In the genomic region with DNA sequence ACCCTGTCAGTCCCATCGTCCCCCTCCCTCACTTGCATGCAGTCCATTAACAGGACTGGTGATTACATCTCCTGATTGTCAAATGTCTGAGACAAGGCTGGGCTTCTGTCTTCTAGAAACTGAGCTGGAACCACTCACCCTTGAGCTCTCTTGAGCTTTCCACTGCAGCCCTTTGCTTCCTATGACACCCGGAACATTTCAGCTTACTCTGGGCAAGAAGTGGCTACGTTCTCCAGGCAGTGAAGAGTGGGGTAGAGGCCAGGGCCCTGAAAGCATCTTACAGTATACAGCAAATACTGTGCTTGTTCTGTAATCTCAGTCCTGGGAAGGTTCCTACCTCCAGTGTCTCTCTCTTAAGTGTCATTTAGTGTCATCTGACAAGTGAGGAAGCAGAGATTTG, we compare ENCODE assay signal across 8 mouse cellular contexts. TPM values are rescaled to one million over a fixed set of nuclear protein-coding genes. Genes with fewer than 3 reads are reported as not detected.
DNase-seq lines count a peak whose midpoint lies in the region; ATAC-seq and TF ChIP-seq lines count a peak whose summit lies in the region.

No protein-coding gene starts in this region.

- no peak for TF ChIP-seq CTCF in G1E (IDR thresholded peaks at IDR 0.05; ENCODE audit: low read depth, low read length)

- H3K27me3 ChIP-seq in heart, embryonic 13.5 days (replicated peaks), result no peaks in the 10 kb centered on the region
- H3K27me3 ChIP-seq in G1E (ENCODE audit: insufficient read depth, low read length), result peaks cover 2% of the 10 kb centered on the region; the same call in 1 of the 2 replicates
- H3K27me3 ChIP-seq in megakaryocyte, embryonic 14.5 days (replicated peaks), result no peaks in the 10 kb centered on the region

- peak overlapping the region; percentile 85 for H3K27ac ChIP-seq in heart, embryonic 13.5 days (replicated peaks)

- DNase-seq in heart, adult 9 months (ENCODE audit: low spot score in 2 of 2), result no peak
- DNase-seq in G1E (ENCODE audit: low spot score), result no peak
- no peak for DNase-seq in T-cell, adult 2 months (ENCODE audit: low spot score)
- DNase-seq in gastrocnemius, postnatal 10 days, result no peak
- DNase-seq in thymus, postnatal 10 days (ENCODE audit: low spot score in 2 of 2), result no peak

- H3K4me3 ChIP-seq in heart, embryonic 13.5 days, result peak overlapping the region; percentile 84
- H3K4me3 ChIP-seq in G1E (ENCODE audit: low read depth, low read length), result peak overlapping the region; percentile 86
- H3K4me3 ChIP-seq in megakaryocyte, embryonic 14.5 days (replicated peaks), result peak overlapping the region; percentile 95

- WGBS in heart, embryonic 13.5 days, result 7% methylated on average over 3 of the region's 3 CpGs

- peak overlapping the region; percentile 93 for H3K9ac ChIP-seq in heart, embryonic 13.5 days

- no peaks in the 10 kb centered on the region for H3K9me3 ChIP-seq in heart, embryonic 13.5 days
- no peaks in the 10 kb centered on the region for H3K9me3 ChIP-seq in G1E (replicated peaks)
- H3K9me3 ChIP-seq in megakaryocyte, embryonic 14.5 days, result no peaks in the 10 kb centered on the region

- peaks cover 18% of the 10 kb centered on the region for H3K4me1 ChIP-seq in heart, embryonic 13.5 days
- H3K4me1 ChIP-seq in G1E (ENCODE audit: insufficient read depth, low read depth, low read length), result peaks cover 28% of the 10 kb centered on the region
- H3K4me1 ChIP-seq in megakaryocyte, embryonic 14.5 days, result peaks cover 26% of the 10 kb centered on the region

- 0 out of 2 replicates have a peak, but pooled peaks cover 3% of the 10 kb centered on the region for H3K36me3 ChIP-seq in heart, embryonic 13.5 days
- peaks cover 13% of the 10 kb centered on the region for H3K36me3 ChIP-seq in G1E (replicated peaks)
- H3K36me3 ChIP-seq in megakaryocyte, embryonic 14.5 days (replicated peaks; ENCODE audit: low read length), result peaks cover 3% of the 10 kb centered on the region

- peak overlapping the region; percentile 74 for H3K4me2 ChIP-seq in heart, embryonic 13.5 days

- no peak for ATAC-seq in heart, embryonic 13.5 days (ENCODE audit: extremely low read depth, insufficient number of reproducible peaks, low FRiP score, low TSS enrichment)
- ATAC-seq in G1E (ENCODE audit: extremely low read depth, insufficient number of reproducible peaks, low FRiP score, poor library complexity, severe bottlenecking), result no peak
- peak; percentile 33 to 42; a peak in 3 of 4 replicates for ATAC-seq in hematopoietic stem cell, adult 5-6 weeks (replicated peaks in 1 of 2; ENCODE audit: insufficient read depth in 1 of 2, low FRiP score in 2 of 2, low TSS enrichment in 1 of 2, low read depth in 1 of 2, poor library complexity in 2 of 2, severe bottlenecking in 2 of 2)

RNA-seq across cellular contexts. Expression of gene Gnpnat1, which starts 15.5 kb away (rescaled TPM):
- polyA plus RNA-seq in heart, embryonic 13.5 days (2015; fragmentation: Nextera tagmentation; extraction: Ambion mirVana), result 28.6 and 30.0 TPM in 2 replicates
- total RNA-seq in G1E (2014; fragmentation: Nextera tagmentation), result 35.2 and 38.5 TPM in 2 replicates
- total RNA-seq in G1E (2017), result 20.2 and 20.9 TPM in 2 replicates
- 4.8 and 6.2 TPM in 2 replicates for polyA plus RNA-seq in G1E (2012)
- 25.6 and 29.3 TPM in 2 replicates for total RNA-seq in hematopoietic stem cell, adult 5-6 weeks (2017)
- 2.9 and 8.8 TPM in 2 replicates for polyA plus RNA-seq in megakaryocyte, embryonic 14.5 days (2012; ENCODE audit: insufficient read depth, low replicate concordance)
- total RNA-seq in gastrocnemius, postnatal 10 days (2021), result 10 to 100 TPM; 11.5 to 14.8 TPM

RNA-seq across cellular contexts. Expression of gene Styx, which starts 38.3 kb away (rescaled TPM):
- 46.1 and 58.3 TPM in 2 replicates for polyA plus RNA-seq in heart, embryonic 13.5 days (2015; fragmentation: Nextera tagmentation; extraction: Ambion mirVana)
- 37.3 and 42.9 TPM in 2 replicates for total RNA-seq in G1E (2014; fragmentation: Nextera tagmentation)
- total RNA-seq in G1E (2017), result 30.7 and 33.3 TPM in 2 replicates
- polyA plus RNA-seq in G1E (2012), result 102 and 142 TPM in 2 replicates
- 21.1 and 30.4 TPM in 2 replicates for total RNA-seq in hematopoietic stem cell, adult 5-6 weeks (2017)
- 46.9 and 201 TPM in 2 replicates for polyA plus RNA-seq in megakaryocyte, embryonic 14.5 days (2012; ENCODE audit: insufficient read depth, low replicate concordance)
- 10 to 100 TPM; 60.3 to 61.5 TPM for total RNA-seq in gastrocnemius, postnatal 10 days (2021)

RNA-seq across cellular contexts. Expression of gene Psmc6, which starts 59.6 kb away (rescaled TPM):
- polyA plus RNA-seq in heart, embryonic 13.5 days (2015; fragmentation: Nextera tagmentation; extraction: Ambion mirVana), result 112 and 122 TPM in 2 replicates
- 223 and 309 TPM in 2 replicates for total RNA-seq in G1E (2014; fragmentation: Nextera tagmentation)
- 318 and 319 TPM in 2 replicates for total RNA-seq in G1E (2017)
- 10.5 and 11.5 TPM in 2 replicates for polyA plus RNA-seq in G1E (2012)
- total RNA-seq in hematopoietic stem cell, adult 5-6 weeks (2017), result 214 and 262 TPM in 2 replicates
- 3.3 TPM in 1 of 2 replicates, not detected in the other for polyA plus RNA-seq in megakaryocyte, embryonic 14.5 days (2012; ENCODE audit: insufficient read depth, low replicate concordance)
- total RNA-seq in gastrocnemius, postnatal 10 days (2021), result 100 to 1,000 TPM; 119 to 125 TPM

Comparison
In these comparisons a context has a peak if more than half of its experiments do, and no peak if none do; other contexts are left out.
1. ATAC-seq: peak in hematopoietic stem cell, adult 5-6 weeks (2 of 2); none in heart, embryonic 13.5 days (single experiment) and G1E (single experiment).
2. Peak in every context shown above with its lines, with median percentiles within 50 percentile points of each other: H3K4me3 ChIP-seq.